Mouse (Mus musculus): Measurements from ENCODE around the gene Btg2. TPM values are rescaled to one million over a fixed set of nuclear protein-coding genes. Genes with fewer than 3 reads are reported as not detected.

Btg2 gene
- polyA plus RNA-seq, 1 experiment from 2014 or later, result 30.4 TPM

DNA sequence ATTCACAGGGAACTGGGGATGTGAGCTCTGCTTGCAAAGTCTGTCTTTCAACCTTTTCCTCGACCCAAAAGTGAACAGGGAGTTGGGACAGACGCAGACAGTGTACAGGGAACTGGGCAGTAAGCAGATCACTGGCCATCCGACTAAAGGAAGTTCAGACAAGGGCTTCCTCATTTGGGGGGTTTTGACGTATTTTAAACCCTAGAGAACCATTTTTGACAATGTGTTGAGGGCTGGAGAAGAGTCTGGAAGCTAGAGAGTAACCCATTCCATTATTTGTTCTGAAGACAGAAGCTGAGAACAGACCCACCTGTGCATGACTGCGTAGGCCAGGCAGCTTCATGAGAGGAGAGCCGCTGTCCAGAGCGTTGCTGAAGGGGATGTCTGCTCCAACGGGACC is 4.8 kb upstream of the Btg2 start:
- ATAC-seq (ENCODE audit: low FRiP score, low read depth), result no peak
- no peaks in the 10 kb centered on the region for H3K36me3 ChIP-seq
- no peak overlapping the region for H3K27ac ChIP-seq (replicated peaks)
- H3K4me3 ChIP-seq, result no peak overlapping the region
- H3K9ac ChIP-seq, result no peak overlapping the region
- no peaks in the 10 kb centered on the region for H3K27me3 ChIP-seq
- H3K4me2 ChIP-seq, result no peak overlapping the region
- H3K4me1 ChIP-seq (replicated peaks), result peaks cover 24% of the 10 kb centered on the region
- no peaks in the 10 kb centered on the region for H3K9me3 ChIP-seq
- 89% methylated on average over 8 of the region's 8 CpGs for WGBS

DNA sequence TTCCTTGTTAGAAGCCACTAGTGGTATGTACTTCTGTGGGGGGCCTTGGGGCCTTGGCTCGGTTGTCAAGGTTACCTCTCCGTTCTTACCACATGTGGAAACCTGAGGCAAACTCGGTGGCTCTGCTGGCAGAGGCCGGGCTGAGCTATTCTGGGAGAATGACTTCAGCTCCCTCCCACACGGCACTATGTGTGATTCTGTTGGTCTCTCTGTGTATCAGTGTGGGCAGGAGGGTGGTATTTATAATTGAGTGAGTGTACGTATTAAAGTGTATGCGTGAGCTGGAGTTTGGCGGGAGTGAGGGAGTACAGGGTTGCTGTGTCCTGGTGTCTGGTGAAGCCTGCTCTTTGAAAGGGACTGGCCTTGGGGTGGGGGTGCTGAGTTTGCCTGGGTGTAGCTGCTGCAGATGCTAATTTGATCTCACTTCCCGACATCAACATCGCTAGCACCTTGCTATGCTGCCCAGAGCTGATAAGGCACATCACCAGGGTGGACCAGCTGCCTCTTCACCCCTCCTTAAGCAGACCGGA is 4.1 kb upstream of the Btg2 start:
- Histone ChIP-seq H3K9me3 (no peaks in the 10 kb centered on the region), H3K4me1 (replicated peaks) (peaks cover 29% of the 10 kb centered on the region), H3K27me3 (no peaks in the 10 kb centered on the region), H3K4me3 (no peak overlapping the region), H3K27ac (replicated peaks) (no peak overlapping the region), H3K4me2 (no peak overlapping the region), H3K36me3 (no peaks in the 10 kb centered on the region), H3K9ac (no peak overlapping the region)
- no peak for ATAC-seq (ENCODE audit: low FRiP score, low read depth)
- WGBS, result 59% methylated on average over 11 of the region's 11 CpGs

DNA sequence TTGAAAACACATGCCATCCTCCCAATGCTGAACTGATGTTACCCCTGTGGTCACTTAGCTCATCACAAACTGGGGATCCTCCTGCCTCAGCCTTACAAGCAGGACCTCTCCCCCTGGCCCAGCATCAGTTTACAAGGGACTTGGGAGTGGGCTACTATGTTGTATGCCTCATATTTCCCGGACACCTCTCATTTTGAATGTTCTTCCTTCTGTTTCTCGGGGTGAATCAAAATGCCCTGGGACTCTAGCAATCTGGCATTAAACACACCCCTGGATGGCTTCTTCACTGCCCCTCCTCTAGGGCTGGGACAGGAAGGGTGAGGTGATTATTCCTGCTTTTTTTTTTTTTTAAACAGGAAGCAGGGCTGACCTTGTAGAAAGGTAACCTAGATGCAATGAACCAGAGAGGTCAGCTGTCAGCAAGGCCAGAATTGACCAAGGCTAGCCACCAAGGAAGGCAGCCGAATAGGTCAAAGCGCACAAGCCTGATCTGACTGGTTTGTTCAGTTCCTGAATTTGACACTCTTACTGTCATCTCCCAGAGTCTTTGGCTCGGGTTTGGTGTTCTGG is 2.0 kb upstream of the Btg2 start:
- WGBS, result 92% methylated on average over 5 of the region's 5 CpGs
- Histone ChIP-seq H3K4me1 (replicated peaks) (peaks cover 38% of the 10 kb centered on the region), H3K27ac (replicated peaks) (no peak overlapping the region), H3K4me2 (no peak overlapping the region), H3K9me3 (no peaks in the 10 kb centered on the region), H3K27me3 (no peaks in the 10 kb centered on the region), H3K36me3 (no peaks in the 10 kb centered on the region), H3K4me3 (no peak overlapping the region), H3K9ac (no peak overlapping the region)
- no peak for ATAC-seq (ENCODE audit: low FRiP score, low read depth)

DNA sequence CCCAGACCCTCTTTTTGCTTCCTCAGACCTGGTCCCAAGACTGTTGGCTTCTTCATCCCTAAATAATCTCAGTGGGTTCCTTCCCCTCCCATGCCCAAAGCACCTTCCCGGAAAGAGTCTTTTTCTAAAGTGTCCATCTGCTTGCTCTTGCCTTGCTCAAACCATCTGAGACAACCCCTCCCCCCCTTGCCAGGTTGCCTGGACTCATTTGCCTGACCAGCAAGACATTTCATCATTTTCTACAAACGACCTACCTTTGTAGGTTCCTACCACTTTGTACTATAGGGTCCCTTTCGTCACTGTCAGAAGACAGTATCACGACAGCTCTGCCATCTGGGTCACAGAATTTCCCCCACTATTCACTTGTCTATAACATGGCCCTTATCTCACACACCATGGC is 1.5 kb upstream of the Btg2 start:
- Histone ChIP-seq H3K9me3 (no peaks in the 10 kb centered on the region), H3K4me2 (no peak overlapping the region), H3K4me1 (replicated peaks) (peaks cover 44% of the 10 kb centered on the region), H3K27ac (replicated peaks) (0 out of 2 replicates have a peak overlapping the region, but pooled peaks have one; percentile 83), H3K27me3 (no peaks in the 10 kb centered on the region), H3K4me3 (no peak overlapping the region), H3K9ac (no peak overlapping the region), H3K36me3 (no peaks in the 10 kb centered on the region)
- ATAC-seq (ENCODE audit: low FRiP score, low read depth), result no peak
- WGBS, result 73% methylated on average over 4 of the region's 4 CpGs

DNA sequence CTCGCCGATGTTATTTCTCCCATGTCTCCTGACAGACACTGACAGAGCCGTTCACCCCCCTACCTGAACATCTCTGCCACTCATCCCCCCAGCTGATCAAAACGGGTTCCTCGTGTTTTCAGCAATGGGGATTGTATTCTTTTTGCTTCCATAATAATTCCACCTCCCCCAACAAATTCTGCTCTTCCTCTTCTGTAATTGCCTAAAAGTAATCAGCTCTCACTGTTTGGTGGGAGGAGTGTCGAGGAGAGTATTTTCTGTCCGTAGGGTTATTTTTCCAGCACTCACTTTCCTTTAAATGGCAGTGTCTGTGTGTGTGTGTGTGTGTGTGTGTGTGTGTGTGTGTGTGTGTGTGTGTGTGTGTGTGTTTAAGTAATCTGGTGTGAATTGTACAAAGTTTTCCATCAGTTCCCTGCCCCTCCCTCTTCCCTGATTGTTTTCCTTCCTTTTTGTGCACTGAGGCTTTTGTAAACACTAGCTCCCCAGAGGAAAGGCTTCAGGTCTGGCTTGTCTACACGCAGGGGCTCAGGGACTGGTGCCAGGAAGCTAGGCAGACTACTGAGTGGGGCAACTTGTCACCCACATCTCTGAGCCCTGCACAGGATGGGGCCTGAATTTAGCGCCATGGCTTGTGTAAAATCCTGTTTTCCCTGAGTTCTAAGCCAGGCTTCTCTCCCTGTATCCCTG is 700 bp upstream of the Btg2 start:
- no peak for ATAC-seq (ENCODE audit: low FRiP score, low read depth)
- H3K4me1 ChIP-seq (replicated peaks), result peaks cover 45% of the 10 kb centered on the region
- H3K9ac ChIP-seq, result peak overlapping the region; percentile 47
- H3K4me3 ChIP-seq, result peak overlapping the region; percentile 80
- WGBS, result 5% methylated on average over 9 of the region's 9 CpGs
- H3K4me2 ChIP-seq, result peak overlapping the region; percentile 69
- H3K27me3 ChIP-seq, result no peaks in the 10 kb centered on the region
- no peaks in the 10 kb centered on the region for H3K9me3 ChIP-seq
- H3K36me3 ChIP-seq, result no peaks in the 10 kb centered on the region
- peak overlapping the region; percentile 83 for H3K27ac ChIP-seq (replicated peaks)

DNA sequence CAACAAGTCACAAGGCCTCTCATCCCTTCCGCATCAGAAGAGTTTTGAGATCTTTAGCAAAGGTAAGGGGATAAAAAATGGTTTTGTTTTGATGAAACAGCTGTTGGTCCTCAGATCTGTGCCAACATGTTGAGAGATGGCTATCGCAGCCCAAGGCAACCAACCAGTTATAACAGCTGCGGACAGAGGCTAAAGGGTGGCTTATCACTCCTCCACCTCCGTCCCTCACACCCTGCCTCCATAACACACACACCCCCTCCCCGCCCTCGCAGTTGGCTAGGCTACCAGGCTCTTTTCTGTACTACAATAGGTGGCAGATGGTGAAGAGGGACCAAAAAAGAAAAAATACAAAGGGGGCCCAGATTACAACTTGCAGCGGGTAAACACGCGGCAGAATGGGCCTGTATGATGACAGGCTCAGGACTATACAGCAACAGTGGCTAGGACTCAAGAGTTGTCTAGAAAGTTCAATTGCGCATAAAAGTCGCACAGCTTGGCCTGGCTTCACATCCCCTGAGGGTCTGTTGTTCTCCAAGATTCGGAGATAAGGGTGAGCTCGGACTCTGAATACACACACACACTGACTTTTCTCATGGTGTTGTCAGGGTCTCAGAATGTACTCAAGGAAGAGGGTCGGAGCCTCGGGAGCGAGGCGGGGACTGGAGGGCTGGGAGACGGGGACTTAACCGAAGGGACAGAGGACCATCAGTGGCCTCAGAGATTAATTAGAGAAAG is 692 bp downstream of the Btg2 start:
- no peaks in the 10 kb centered on the region for H3K36me3 ChIP-seq
- peak overlapping the region; percentile 82 for H3K27ac ChIP-seq (replicated peaks)
- ATAC-seq (ENCODE audit: low FRiP score, low read depth), result peak; percentile 1; the same call in 1 of the 2 replicates
- H3K9ac ChIP-seq, result peak overlapping the region; percentile 85
- H3K9me3 ChIP-seq, result no peaks in the 10 kb centered on the region
- 5% methylated on average over 19 of the region's 19 CpGs for WGBS
- H3K4me3 ChIP-seq, result peak overlapping the region; percentile 80
- peaks cover 47% of the 10 kb centered on the region for H3K4me1 ChIP-seq (replicated peaks)
- H3K4me2 ChIP-seq, result peak overlapping the region; percentile 69
- H3K27me3 ChIP-seq, result no peaks in the 10 kb centered on the region

DNA sequence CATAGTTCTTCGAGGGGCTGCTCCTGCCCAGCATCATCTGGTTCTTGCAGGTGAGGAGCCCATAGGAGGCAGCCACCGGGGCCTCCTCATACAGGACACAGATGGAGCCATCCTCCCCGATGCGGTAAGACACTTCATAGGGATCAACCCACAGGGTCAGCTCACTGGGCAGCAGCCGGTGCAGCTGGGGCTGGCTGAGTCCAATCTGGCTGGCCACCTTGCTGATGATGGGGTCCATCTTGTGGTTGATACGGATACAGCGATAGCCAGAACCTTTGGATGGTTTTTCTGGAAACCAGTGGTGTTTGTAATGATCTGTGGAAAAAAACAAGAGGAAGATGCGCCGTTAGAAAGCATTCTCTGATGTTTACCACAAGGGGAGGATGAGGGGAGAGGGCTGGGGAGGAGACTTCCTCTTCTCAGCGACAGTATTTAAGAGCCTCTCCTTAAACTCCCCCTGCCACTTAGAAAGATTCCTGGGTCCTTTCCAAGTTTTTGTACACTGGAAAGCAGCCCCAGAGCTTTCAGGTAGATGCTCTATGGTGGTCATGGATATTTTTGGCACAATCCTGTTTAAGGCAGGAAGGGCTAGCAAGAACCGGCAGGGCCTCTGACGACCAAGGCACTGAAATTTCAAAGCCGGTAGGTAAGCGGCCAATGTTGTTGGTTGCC is 1.4 kb downstream of the Btg2 start:
- Histone ChIP-seq H3K27ac (replicated peaks) (peak overlapping the region; percentile 82), H3K4me1 (replicated peaks) (peaks cover 46% of the 10 kb centered on the region), H3K9ac (peak overlapping the region; percentile 85), H3K27me3 (no peaks in the 10 kb centered on the region), H3K4me3 (peak overlapping the region; percentile 80), H3K4me2 (peak overlapping the region; percentile 69), H3K9me3 (no peaks in the 10 kb centered on the region), H3K36me3 (no peaks in the 10 kb centered on the region)
- 15% methylated on average over 14 of the region's 14 CpGs for WGBS
- no peak for ATAC-seq (ENCODE audit: low FRiP score, low read depth)

DNA sequence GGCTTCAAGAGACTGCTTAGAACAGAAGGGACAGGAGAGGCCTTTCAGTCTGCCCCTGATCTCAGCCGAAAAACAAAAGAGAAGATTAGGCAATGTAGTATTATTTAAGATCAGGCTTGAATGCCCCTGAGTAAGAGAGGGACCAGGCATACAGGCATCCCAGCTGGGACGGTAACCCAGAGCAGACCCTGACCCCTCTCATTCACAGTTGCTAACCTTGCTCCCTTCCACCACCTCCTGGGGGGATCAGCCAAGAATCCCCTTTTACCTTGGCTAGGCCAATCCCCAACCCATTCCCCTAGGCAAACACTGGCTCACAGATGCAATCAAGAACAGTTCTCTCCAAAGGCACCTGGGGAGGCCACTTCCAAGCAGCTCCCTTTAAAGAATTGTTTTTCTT is 2.1 kb downstream of the Btg2 start:
- H3K27ac ChIP-seq (replicated peaks), result peak overlapping the region; percentile 53; the same call in 1 of the 2 replicates
- 19% methylated on average over 2 of the region's 2 CpGs for WGBS

DNA sequence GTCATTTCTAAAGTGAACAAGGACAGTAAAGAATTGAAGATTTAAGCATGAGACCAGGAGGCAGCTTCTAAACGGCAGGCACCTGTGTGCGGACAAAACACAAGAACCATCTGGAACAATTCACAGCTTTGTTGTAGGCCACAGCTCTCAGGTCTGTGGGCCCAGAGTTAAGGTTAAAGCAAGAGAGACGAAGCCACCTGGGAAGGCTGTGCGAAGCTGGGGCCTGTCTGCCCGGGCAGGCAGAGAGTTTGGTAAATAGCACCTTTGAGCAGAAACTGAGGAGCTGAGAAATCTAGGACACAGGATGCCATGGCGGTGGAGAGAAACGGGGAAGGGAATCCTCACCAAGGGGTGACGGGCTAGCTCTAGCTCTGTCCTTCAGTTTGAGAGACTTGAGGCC is 3.4 kb downstream of the Btg2 start:
- WGBS, result 82% methylated on average over 8 of the region's 8 CpGs
- Histone ChIP-seq H3K27me3 (no peaks in the 10 kb centered on the region), H3K36me3 (no peaks in the 10 kb centered on the region), H3K4me2 (peak overlapping the region; percentile 69), H3K4me3 (peak overlapping the region; percentile 80), H3K9ac (no peak overlapping the region), H3K27ac (replicated peaks) (no peak overlapping the region), H3K4me1 (replicated peaks) (peaks cover 61% of the 10 kb centered on the region), H3K9me3 (no peaks in the 10 kb centered on the region)
- ATAC-seq (ENCODE audit: low FRiP score, low read depth), result no peak

More for the DNA sequence above, 2.1 kb downstream of the Btg2 start:
- H3K27me3 ChIP-seq, result no peaks in the 10 kb centered on the region
- peaks cover 48% of the 10 kb centered on the region for H3K4me1 ChIP-seq (replicated peaks)
- peak overlapping the region; percentile 80 for H3K4me3 ChIP-seq
- H3K4me2 ChIP-seq, result peak overlapping the region; percentile 69
- peak overlapping the region; percentile 28 for H3K9ac ChIP-seq
- no peaks in the 10 kb centered on the region for H3K36me3 ChIP-seq
- no peak for ATAC-seq (ENCODE audit: low FRiP score, low read depth)
- no peaks in the 10 kb centered on the region for H3K9me3 ChIP-seq

DNA sequence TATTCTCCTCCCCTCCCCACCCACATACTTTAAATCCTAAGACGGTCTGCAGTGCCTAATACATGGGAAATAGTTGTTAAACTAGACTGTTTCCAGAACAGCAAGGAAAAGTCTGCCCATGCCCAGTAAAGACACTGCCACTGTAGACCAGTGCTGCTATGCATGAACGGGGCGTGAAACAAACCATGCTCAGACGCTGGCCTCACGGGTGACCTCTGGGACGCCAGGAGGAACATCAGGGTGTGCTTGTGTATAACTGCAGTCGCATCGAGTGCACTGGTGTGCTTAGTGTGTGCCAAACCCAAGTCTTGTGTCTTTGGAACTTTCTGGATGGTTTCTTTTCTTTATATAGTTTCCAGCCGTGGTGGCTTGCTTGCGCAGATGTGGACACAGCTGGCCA is 4.3 kb downstream of the Btg2 start:
- Histone ChIP-seq H3K36me3 (no peaks in the 10 kb centered on the region), H3K27ac (replicated peaks) (no peak overlapping the region), H3K4me1 (replicated peaks) (peaks cover 58% of the 10 kb centered on the region), H3K4me2 (no peak overlapping the region), H3K9ac (no peak overlapping the region), H3K27me3 (no peaks in the 10 kb centered on the region), H3K9me3 (no peaks in the 10 kb centered on the region), H3K4me3 (no peak overlapping the region)
- no peak for ATAC-seq (ENCODE audit: low FRiP score, low read depth)
- WGBS, result 67% methylated on average over 10 of the region's 10 CpGs

DNA sequence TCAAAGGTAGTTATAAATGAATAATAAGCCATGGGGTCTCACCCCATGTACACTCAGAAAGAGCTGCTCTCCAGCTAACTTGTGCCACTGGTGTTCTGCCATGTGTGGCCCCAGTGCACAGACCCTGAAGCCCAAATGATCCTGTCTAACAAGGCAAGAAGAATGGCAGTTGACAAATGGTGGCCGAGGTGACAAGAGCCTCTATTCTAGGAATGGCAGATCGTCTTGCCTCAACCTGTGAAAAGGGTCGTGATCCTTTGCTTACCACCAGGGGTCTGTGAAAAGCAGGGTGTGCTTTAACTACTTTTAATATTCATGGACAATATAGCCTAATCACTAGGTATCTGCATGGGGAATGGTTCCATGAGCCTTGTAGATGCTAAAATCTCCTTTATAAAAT is 4.7 kb downstream of the Btg2 start:
- no peaks in the 10 kb centered on the region for H3K9me3 ChIP-seq
- H3K4me1 ChIP-seq (replicated peaks), result peaks cover 54% of the 10 kb centered on the region
- no peak for ATAC-seq (ENCODE audit: low FRiP score, low read depth)
- no peaks in the 10 kb centered on the region for H3K36me3 ChIP-seq
- no peaks in the 10 kb centered on the region for H3K27me3 ChIP-seq
- H3K27ac ChIP-seq (replicated peaks), result no peak overlapping the region
- H3K4me2 ChIP-seq, result no peak overlapping the region
- H3K4me3 ChIP-seq, result no peak overlapping the region
- H3K9ac ChIP-seq, result no peak overlapping the region
- WGBS, result 32% methylated on average over 3 of the region's 3 CpGs

DNA sequence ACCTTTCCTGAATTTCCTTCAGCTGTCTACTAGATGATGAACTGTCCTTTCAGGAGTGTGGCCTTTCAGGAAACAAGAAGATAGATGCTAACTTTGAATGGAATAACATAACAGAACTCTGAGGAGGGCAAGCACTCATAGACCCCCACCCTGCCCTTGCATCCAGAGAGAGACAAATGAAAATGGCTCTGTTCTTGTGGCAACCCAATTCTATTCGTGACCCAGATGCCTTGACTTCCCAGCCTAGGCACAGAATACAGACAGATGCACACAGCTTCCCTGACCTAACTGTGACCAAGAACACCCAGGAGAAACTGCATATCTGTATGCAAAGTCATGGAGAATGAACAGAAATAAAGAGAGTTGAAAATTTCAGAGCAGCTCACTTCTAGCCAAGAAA is 5.3 kb downstream of the Btg2 start:
- Histone ChIP-seq H3K4me3 (no peak overlapping the region), H3K9me3 (no peaks in the 10 kb centered on the region), H3K4me1 (replicated peaks) (peaks cover 53% of the 10 kb centered on the region), H3K4me2 (no peak overlapping the region), H3K27me3 (no peaks in the 10 kb centered on the region), H3K36me3 (no peaks in the 10 kb centered on the region), H3K27ac (replicated peaks) (no peak overlapping the region), H3K9ac (no peak overlapping the region)
- WGBS, result 53% methylated on average over 1 of the region's 1 CpGs
- no peak for ATAC-seq (ENCODE audit: low FRiP score, low read depth)

Measured in hindbrain, embryonic 15.5 days (tissue).